Comparison of ENCODE assay signal across 12 mouse cellular contexts in the genomic region with DNA sequence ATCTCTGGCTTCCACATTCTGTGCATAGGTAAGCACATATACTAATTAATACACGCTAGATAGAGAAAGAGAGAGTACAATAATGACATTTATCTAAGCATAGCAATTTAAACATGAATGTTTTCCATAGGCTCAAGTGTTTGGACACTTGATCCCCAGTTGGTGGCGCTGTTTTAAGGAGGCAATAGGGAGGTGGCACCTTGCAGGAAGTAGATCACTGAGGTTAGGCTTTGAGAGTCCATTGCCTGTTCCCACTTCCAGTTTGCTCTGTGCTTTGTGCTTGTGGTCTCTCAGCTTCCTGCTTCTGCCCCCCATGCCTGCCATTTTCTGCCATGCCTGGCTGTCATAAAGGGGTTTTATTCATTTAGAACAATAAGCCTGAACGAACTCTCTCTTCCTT.
A peak's percentile ranks its signal among the peaks of the same experiment; 100 is the strongest.
DNase-seq lines count a peak whose midpoint lies in the region; ATAC-seq and TF ChIP-seq lines count a peak whose summit lies in the region.
"Had no signal": no experiment of that assay in that cellular context is flagged by ENCODE, and none has a peak within 500 bp of the region (broad histone marks: within the 10 kb centered on the region; RNA-seq: fewer than 3 reads in every experiment).

No protein-coding gene starts in this region.

- DNase-seq in layer of hippocampus, adult 2 months (ENCODE audit: low spot score in 2 of 2): no peak
- no peak for DNase-seq in layer of hippocampus, adult 8-10 months (ENCODE audit: low spot score in 2 of 2)
- DNase-seq in G1E (ENCODE audit: low spot score): no peak
- peak; percentile 38 for DNase-seq in brain, embryonic 14.5 days (ENCODE audit: low read depth)
- no peak for DNase-seq in stomach, postnatal 0 days (ENCODE audit: low spot score)
- DNase-seq in embryonic facial prominence, embryonic 10.5 days (ENCODE audit: low spot score): no peak
- no peak for DNase-seq in ovary, adult 18-20 months (ENCODE audit: low spot score)
- DNase-seq: right cerebral cortex, postnatal 4 days had no signal

- peak; percentile 52 for TF ChIP-seq CTCF in layer of hippocampus, adult 2 months (conservative IDR thresholded peaks at IDR 0.05)
- TF ChIP-seq CTCF in G1E (IDR thresholded peaks at IDR 0.05; ENCODE audit: low read depth, low read length): peak; percentile 50
- TF ChIP-seq CTCF in brain, embryonic 14.5 days (IDR thresholded peaks at IDR 0.05; ENCODE audit: borderline replicate concordance, extremely low read depth, insufficient read depth, insufficient read length): peak; percentile 25; the same call in 1 of the 2 replicates
- peak; percentile 61 for TF ChIP-seq CTCF in stomach, postnatal 0 days (IDR thresholded peaks at IDR 0.05; ENCODE audit: low read depth)

- H3K9ac ChIP-seq in stomach, postnatal 0 days (ENCODE audit: low read length): no peak overlapping the region
- no peak overlapping the region for H3K9ac ChIP-seq in forebrain, embryonic 12.5 days
- H3K9ac ChIP-seq: limb, embryonic 13.5 days; neural tube, embryonic 12.5 days had no signal

- peaks cover 35% of the 10 kb centered on the region for H3K4me1 ChIP-seq in G1E (ENCODE audit: insufficient read depth, low read depth, low read length)
- no peaks in the 10 kb centered on the region for H3K4me1 ChIP-seq in stomach, postnatal 0 days (replicated peaks; ENCODE audit: control insufficient read depth, insufficient read depth)
- peaks cover 14% of the 10 kb centered on the region; the same call in 1 of the 2 replicates for H3K4me1 ChIP-seq in forebrain, embryonic 12.5 days
- H3K4me1 ChIP-seq in embryonic facial prominence, embryonic 10.5 days: peaks cover 20% of the 10 kb centered on the region
- H3K4me1 ChIP-seq: neural tube, embryonic 12.5 days had no signal

- no peak for TF ChIP-seq EP300 in stomach, postnatal 0 days (optimal IDR thresholded peaks at IDR 0.05)

- no peak overlapping the region for H3K4me2 ChIP-seq in stomach, postnatal 0 days (replicated peaks; ENCODE audit: low read depth)
- no peak overlapping the region for H3K4me2 ChIP-seq in forebrain, embryonic 12.5 days
- H3K4me2 ChIP-seq: limb, embryonic 13.5 days; neural tube, embryonic 12.5 days had no signal

- H3K36me3 ChIP-seq in G1E (replicated peaks): no peaks in the 10 kb centered on the region
- H3K36me3 ChIP-seq in stomach, postnatal 0 days (ENCODE audit: control insufficient read depth, insufficient read depth, low read length): no peaks in the 10 kb centered on the region
- no peaks in the 10 kb centered on the region for H3K36me3 ChIP-seq in forebrain, embryonic 12.5 days (replicated peaks)
- H3K36me3 ChIP-seq in embryonic facial prominence, embryonic 10.5 days (replicated peaks): no peaks in the 10 kb centered on the region
- H3K36me3 ChIP-seq: limb, embryonic 13.5 days; neural tube, embryonic 12.5 days had no signal

- WGBS in stomach, postnatal 0 days: 56% methylated on average over 3 of the region's 3 CpGs
- 46% methylated on average over 3 of the region's 3 CpGs for WGBS in forebrain, embryonic 12.5 days
- 62% methylated on average over 3 of the region's 3 CpGs for WGBS in embryonic facial prominence, embryonic 10.5 days

- no peak for TF ChIP-seq POLR2A in brain, embryonic 14.5 days (IDR thresholded peaks at IDR 0.05; ENCODE audit: borderline replicate concordance, extremely low read depth, insufficient read depth, insufficient read length, poor library complexity, severe bottlenecking)

- H3K9me3 ChIP-seq in G1E (replicated peaks): no peaks in the 10 kb centered on the region
- no peaks in the 10 kb centered on the region for H3K9me3 ChIP-seq in stomach, postnatal 0 days (ENCODE audit: control insufficient read depth, low read length)
- no peaks in the 10 kb centered on the region for H3K9me3 ChIP-seq in forebrain, embryonic 12.5 days
- H3K9me3 ChIP-seq in embryonic facial prominence, embryonic 10.5 days: no peaks in the 10 kb centered on the region
- H3K9me3 ChIP-seq: limb, embryonic 13.5 days; neural tube, embryonic 12.5 days had no signal

- ATAC-seq in G1E (ENCODE audit: extremely low read depth, insufficient number of reproducible peaks, low FRiP score, poor library complexity, severe bottlenecking): no peak
- no peak for ATAC-seq in stomach, postnatal 0 days (ENCODE audit: low FRiP score, low TSS enrichment)
- ATAC-seq in forebrain, embryonic 12.5 days (ENCODE audit: low FRiP score): no peak

- no peak overlapping the region for H3K4me3 ChIP-seq in layer of hippocampus, adult 2 months
- H3K4me3 ChIP-seq in G1E (ENCODE audit: low read depth, low read length): no peak overlapping the region
- no peak overlapping the region for H3K4me3 ChIP-seq in stomach, postnatal 0 days (ENCODE audit: low read depth, low read length)
- H3K4me3 ChIP-seq in forebrain, embryonic 12.5 days (replicated peaks): no peak overlapping the region
- no peak overlapping the region for H3K4me3 ChIP-seq in embryonic facial prominence, embryonic 10.5 days
- H3K4me3 ChIP-seq: limb, embryonic 13.5 days; megakaryocyte, embryonic 14.5 days; neural tube, embryonic 12.5 days had no signal

- no peak overlapping the region for H3K27ac ChIP-seq in layer of hippocampus, adult 2 months
- H3K27ac ChIP-seq in stomach, postnatal 0 days (replicated peaks): no peak overlapping the region
- no peak overlapping the region for H3K27ac ChIP-seq in forebrain, embryonic 12.5 days
- no peak overlapping the region for H3K27ac ChIP-seq in embryonic facial prominence, embryonic 10.5 days (replicated peaks)
- H3K27ac ChIP-seq: limb, embryonic 13.5 days; neural tube, embryonic 12.5 days had no signal

- H3K27me3 ChIP-seq in G1E (ENCODE audit: insufficient read depth, low read length): peaks cover 4% of the 10 kb centered on the region; the same call in 1 of the 2 replicates
- no peaks in the 10 kb centered on the region for H3K27me3 ChIP-seq in stomach, postnatal 0 days (ENCODE audit: control insufficient read depth, insufficient read depth, low read length)
- H3K27me3 ChIP-seq in forebrain, embryonic 12.5 days: 0 out of 2 replicates have a peak, but pooled peaks cover 7% of the 10 kb centered on the region
- H3K27me3 ChIP-seq in embryonic facial prominence, embryonic 10.5 days (replicated peaks; ENCODE audit: low read depth, poor library complexity, severe bottlenecking): no peaks in the 10 kb centered on the region
- H3K27me3 ChIP-seq: limb, embryonic 13.5 days; megakaryocyte, embryonic 14.5 days; neural tube, embryonic 12.5 days had no signal
